Mouse (Mus musculus) CH12.LX (cell line): ENCODE measurements around the gene Pgm2l1. TPM values are rescaled to one million over a fixed set of nuclear protein-coding genes. Genes with fewer than 3 reads are reported as not detected.

Experiments used
- DNase-seq: peaks from one replicate; pipeline ENCODE4 v3.0.0-alpha.2; 2013; ENCODE audit errors: extremely low read depth
- H3K27ac ChIP-seq: 2 replicates; pipeline ENCODE4 v1.5.1; 2012; ENCODE audit warnings: low read depth, mild to moderate bottlenecking, control low read depth, moderate library complexity; ENCODE audit not compliant: insufficient read depth
- H3K27me3 ChIP-seq: replicated peaks from 2 replicates; pipeline ENCODE3; 2012; ENCODE audit warnings: inconsistent platforms
- H3K36me3 ChIP-seq, 2 experiments: replicated peaks in 1 of 2; 2 replicates each; pipeline versions ENCODE3 to v1.6.1; 2012; ENCODE audit warnings: inconsistent platforms in 1 of 2, low read length in 1 of 2, mild to moderate bottlenecking in 1 of 2, mixed read lengths in 1 of 2, moderate library complexity in 1 of 2; ENCODE audit not compliant: control insufficient read depth in 1 of 2, insufficient read depth in 1 of 2
- H3K4me1 ChIP-seq, 2 experiments: 2 replicates each; pipeline ENCODE4 v1.6.1; 2012; ENCODE audit warnings: inconsistent platforms in 1 of 2, moderate library complexity in 1 of 2; ENCODE audit not compliant: insufficient read depth in 2 of 2, control insufficient read depth in 1 of 2
- H3K4me2 ChIP-seq: 2 replicates; pipeline ENCODE4 v1.6.1; 2012; ENCODE audit warnings: low read depth, mild to moderate bottlenecking, control low read depth; ENCODE audit not compliant: poor library complexity, insufficient read depth, severe bottlenecking
- H3K4me3 ChIP-seq, 3 experiments: fragments of 150-350 bp in 1 of 3; sonication (generic) in 1 of 3; replicated peaks in 1 of 3; 2 replicates each; pipeline versions ENCODE3 to v1.5.1; 2011 to 2012; ENCODE audit warnings: low read depth in 2 of 3, low read length in 2 of 3, mild to moderate bottlenecking in 2 of 3, moderate library complexity in 2 of 3, control low read depth in 1 of 3, improper control_type of control experiment in 1 of 3, inconsistent platforms in 1 of 3, mixed read lengths in 1 of 3; ENCODE audit not compliant: poor library complexity in 1 of 3
- H3K79me2 ChIP-seq: replicated peaks from 2 replicates; pipeline ENCODE4 v1.6.1; 2012; ENCODE audit warnings: mild to moderate bottlenecking, moderate library complexity; ENCODE audit not compliant: control insufficient read depth, poor library complexity, insufficient read depth, severe bottlenecking; ENCODE audit errors: extremely low read depth
- H3K9ac ChIP-seq: 2 replicates; pipeline ENCODE4 v1.6.1; 2012; ENCODE audit warnings: low read depth, mild to moderate bottlenecking, control low read depth, moderate library complexity; ENCODE audit not compliant: insufficient read depth
- H3K9me3 ChIP-seq: replicated peaks from 2 replicates; pipeline ENCODE3; 2012; ENCODE audit warnings: low read length, inconsistent platforms, mixed read lengths
- BHLHE40 ChIP-seq: IDR thresholded peaks from 2 replicates; pipeline ENCODE4 v1.6.1; 2011; ENCODE audit warnings: mild to moderate bottlenecking, low read depth, low read length, improper control_type of control experiment
- CHD1 ChIP-seq: IDR thresholded peaks from 2 replicates; pipeline ENCODE4 v1.6.1; 2012; ENCODE audit warnings: low read depth, low read length, improper control_type of control experiment, inconsistent platforms
- CHD2 ChIP-seq: IDR thresholded peaks from 2 replicates; pipeline ENCODE4 v1.6.1; 2011; ENCODE audit warnings: low read length, improper control_type of control experiment
- CTCF ChIP-seq, 2 experiments: IDR thresholded peaks in 1 of 2; conservative IDR thresholded peaks in 1 of 2; 2 replicates each; pipeline ENCODE4 v1.5.1; 2011 to 2012; ENCODE audit warnings: low read depth in 2 of 2, low read length in 2 of 2, improper control_type of control experiment in 1 of 2, inconsistent platforms in 1 of 2, mild to moderate bottlenecking in 1 of 2, moderate library complexity in 1 of 2
- E2F4 ChIP-seq: IDR thresholded peaks from 2 replicates; pipeline ENCODE4 v1.6.1; 2011; ENCODE audit warnings: low read depth, low read length, improper control_type of control experiment; ENCODE audit not compliant: insufficient replicate concordance
- ELF1 ChIP-seq: IDR thresholded peaks from 2 replicates; pipeline ENCODE4 v1.6.1; 2014; ENCODE audit warnings: low read depth, mild to moderate bottlenecking, inconsistent platforms, low read length, improper control_type of control experiment
- EP300 ChIP-seq: IDR thresholded peaks from 2 replicates; pipeline ENCODE4 v1.6.1; 2011; ENCODE audit warnings: low read length, improper control_type of control experiment
- ETS1 ChIP-seq: conservative IDR thresholded peaks from 2 replicates; pipeline ENCODE4 v1.6.1; 2012; ENCODE audit warnings: low read depth, mild to moderate bottlenecking, inconsistent platforms, low read length, improper control_type of control experiment, moderate library complexity
- GABPA ChIP-seq: IDR thresholded peaks from 2 replicates; pipeline ENCODE4 v1.6.1; 2012; ENCODE audit warnings: low read depth, low read length, improper control_type of control experiment, inconsistent platforms; ENCODE audit not compliant: insufficient replicate concordance
- HCFC1 ChIP-seq: IDR thresholded peaks from 2 replicates; pipeline ENCODE4 v1.6.1; 2012; ENCODE audit warnings: low read depth, mild to moderate bottlenecking, inconsistent platforms, low read length, improper control_type of control experiment
- IRF4 ChIP-seq: IDR thresholded peaks from 2 replicates; pipeline ENCODE4 v1.6.1; 2014; ENCODE audit warnings: low read depth, mild to moderate bottlenecking, inconsistent platforms, low read length, improper control_type of control experiment
- JUN ChIP-seq: IDR thresholded peaks from 2 replicates; pipeline ENCODE4 v1.6.1; 2011; ENCODE audit warnings: low read depth, mild to moderate bottlenecking, low read length, improper control_type of control experiment, moderate library complexity; ENCODE audit not compliant: insufficient read depth
- KAT2A ChIP-seq: IDR thresholded peaks from 2 replicates; pipeline ENCODE4 v1.6.1; 2012; ENCODE audit warnings: low read length, improper control_type of control experiment, inconsistent platforms; ENCODE audit not compliant: insufficient replicate concordance
- MAFK ChIP-seq: IDR thresholded peaks from 2 replicates; pipeline ENCODE4 v1.6.1; 2011; ENCODE audit warnings: low read length, improper control_type of control experiment; ENCODE audit not compliant: insufficient replicate concordance
- MAX ChIP-seq: IDR thresholded peaks from 2 replicates; pipeline ENCODE4 v1.6.1; 2011; ENCODE audit warnings: low read length, improper control_type of control experiment
- MAZ ChIP-seq: IDR thresholded peaks from 2 replicates; pipeline ENCODE4 v1.6.1; 2012; ENCODE audit warnings: low read depth, mild to moderate bottlenecking, inconsistent platforms, low read length, improper control_type of control experiment, moderate library complexity
- MEF2A ChIP-seq: IDR thresholded peaks from 2 replicates; pipeline ENCODE4 v1.6.1; 2014; ENCODE audit warnings: low read depth, mild to moderate bottlenecking, inconsistent platforms, low read length, improper control_type of control experiment, borderline replicate concordance
- MXI1 ChIP-seq: IDR thresholded peaks from 2 replicates; pipeline ENCODE4 v1.6.1; 2011; ENCODE audit warnings: mild to moderate bottlenecking, low read depth, low read length, improper control_type of control experiment
- MYC ChIP-seq: IDR thresholded peaks from 2 replicates; pipeline ENCODE4 v1.6.1; 2011; ENCODE audit warnings: low read depth, mild to moderate bottlenecking, improper control_type of control experiment, low read length
- NELFE ChIP-seq: IDR thresholded peaks from 2 replicates; pipeline ENCODE4 v1.6.1; 2011; ENCODE audit warnings: low read depth, low read length, improper control_type of control experiment
- NRF1 ChIP-seq: IDR thresholded peaks from 2 replicates; pipeline ENCODE4 v1.6.1; 2014; ENCODE audit warnings: low read depth, mild to moderate bottlenecking, inconsistent platforms, low read length, improper control_type of control experiment, moderate library complexity
- POLR2A ChIP-seq: IDR thresholded peaks from 2 replicates; pipeline ENCODE4 v1.6.1; 2011; ENCODE audit warnings: low read depth, mild to moderate bottlenecking, improper control_type of control experiment, low read length
- POLR2AphosphoS2 ChIP-seq: IDR thresholded peaks from 2 replicates; pipeline ENCODE4 v1.6.1; 2011; ENCODE audit warnings: low read depth, low read length, improper control_type of control experiment
- RAD21 ChIP-seq: IDR thresholded peaks from 2 replicates; pipeline ENCODE4 v1.6.1; 2011; ENCODE audit warnings: low read depth, mild to moderate bottlenecking, low read length, improper control_type of control experiment, moderate library complexity
- RCOR1 ChIP-seq: conservative IDR thresholded peaks from 2 replicates; pipeline ENCODE4 v1.6.1; 2012; ENCODE audit warnings: low read depth, mild to moderate bottlenecking, inconsistent platforms, low read length, improper control_type of control experiment
- SIN3A ChIP-seq: IDR thresholded peaks from 2 replicates; pipeline ENCODE4 v1.6.1; 2012; ENCODE audit warnings: low read length, improper control_type of control experiment, inconsistent platforms
- SMC3 ChIP-seq: IDR thresholded peaks from 2 replicates; pipeline ENCODE4 v1.6.1; 2011; ENCODE audit warnings: low read depth, low read length, improper control_type of control experiment
- TCF12 ChIP-seq: IDR thresholded peaks from 2 replicates; pipeline ENCODE4 v1.6.1; 2014; ENCODE audit warnings: low read depth, mild to moderate bottlenecking, inconsistent platforms, low read length, improper control_type of control experiment
- UBTF ChIP-seq: IDR thresholded peaks from 2 replicates; pipeline ENCODE4 v1.6.1; 2012; ENCODE audit warnings: low read depth, mild to moderate bottlenecking, inconsistent platforms, low read length, improper control_type of control experiment, moderate library complexity
- USF1 ChIP-seq: IDR thresholded peaks from 2 replicates; pipeline ENCODE4 v1.6.1; 2014; ENCODE audit warnings: low read depth, mild to moderate bottlenecking, inconsistent platforms, low read length, improper control_type of control experiment
- USF2 ChIP-seq: conservative IDR thresholded peaks from 2 replicates; pipeline ENCODE4 v1.6.1; 2011; ENCODE audit warnings: low read depth, low read length, improper control_type of control experiment
- ZC3H11A ChIP-seq: IDR thresholded peaks from 2 replicates; pipeline ENCODE4 v1.6.1; 2012; ENCODE audit warnings: low read depth, mild to moderate bottlenecking, inconsistent platforms, low read length, improper control_type of control experiment
- ZKSCAN1 ChIP-seq: IDR thresholded peaks from 2 replicates; pipeline ENCODE4 v1.6.1; 2012; ENCODE audit warnings: low read depth, inconsistent platforms, low read length, improper control_type of control experiment, borderline replicate concordance
- ZMIZ1 ChIP-seq: IDR thresholded peaks from 2 replicates; pipeline ENCODE4 v1.6.1; 2012; ENCODE audit warnings: low read depth, mild to moderate bottlenecking, inconsistent platforms, low read length, improper control_type of control experiment
- dilution Hi-C: fragments of 300-500 bp; cut with MboI; formaldehyde crosslinking; loops from 2 replicates; pipeline ENCODE4 v1.14.3; 2020; ENCODE audit warnings: low sequenced_read_pairs; ENCODE audit not compliant: extremely low pct_unique_long_range_greater_than_20kb, extremely low pct_ligation_motif_present
- in situ Hi-C: fragments of 300-500 bp; cut with MboI; formaldehyde crosslinking; loops from 3 replicates; pipeline ENCODE4 v1.14.3; 2019; ENCODE audit warnings: low sequenced_read_pairs, low pct_ligation_motif_present, low pct_unique_long_range_greater_than_20kb, mixed read lengths
- polyA plus RNA-seq: library from polyadenylated mRNA; unstranded; fragments of >175 nt; gene quantifications from 2 replicates; pipeline ENCODE4 v1.2.1, GENCODE M21; 2012; ENCODE audit warnings: low read depth; ENCODE audit not compliant: insufficient read length
- total RNA-seq, 2 experiments: library from RNA; depleted of rRNA; stranded (reverse); fragments of 300-350 nt in 1 of 2; fragments of >200 nt in 1 of 2; gene quantifications; 2 replicates each; pipeline ENCODE4 v1.2.3; 2012 to 2014

Pgm2l1 gene
- total RNA-seq (2012; rRNA removed), result 1.2 and 1.3 TPM in 2 replicates
- total RNA-seq (2014; rRNA removed), result 3.9 and 4.1 TPM in 2 replicates
- polyA plus RNA-seq, result 3.4 and 3.5 TPM in 2 replicates

- Histone ChIP-seq H3K4me2 (peak within 1 kb of the TSS; percentile 95), H3K4me1 (peaks cover 2 to 17% of the 10 kb centered on the region in 2 experiments; a peak in 3 of 4 replicates), H3K36me3 (no peaks in the 10 kb centered on the region), H3K4me3 (peak within 1 kb of the TSS; percentile 54 to 75 (median 72)), H3K27me3 (peaks cover 2% of the 10 kb centered on the region), H3K79me2 (no peaks in the 10 kb centered on the region), H3K9ac (peak within 1 kb of the TSS; percentile 52), H3K9me3 (no peaks in the 10 kb centered on the region), H3K27ac (no peak within 1 kb of the TSS)
- in situ Hi-C loops, result no loop called here
- dilution Hi-C loops, result no loop called here
- TF ChIP-seq ZKSCAN1, result no peak
- TF ChIP-seq E2F4, result peak; percentile 60; the same call in 1 of the 2 replicates
- no peak for TF ChIP-seq RAD21
- no peak for TF ChIP-seq POLR2AphosphoS2
- TF ChIP-seq NRF1, result peak; percentile 73
- peak; percentile 42; the same call in 1 of the 2 replicates for TF ChIP-seq CHD2
- TF ChIP-seq POLR2A, result peak; percentile 62
- TF ChIP-seq CHD1, result no peak
- TF ChIP-seq MAFK, result no peak
- no peak for TF ChIP-seq SMC3
- TF ChIP-seq BHLHE40, result peak; percentile 97
- no peak for TF ChIP-seq EP300
- TF ChIP-seq MAZ, result peak; percentile 78; the same call in 1 of the 2 replicates
- TF ChIP-seq MEF2A, result peak; percentile 48
- peak; percentile 96 for TF ChIP-seq HCFC1
- no peak for TF ChIP-seq JUN
- TF ChIP-seq USF1, result peak; percentile 42
- no peak for TF ChIP-seq UBTF
- peak; percentile 40; the same call in 1 of the 2 replicates for TF ChIP-seq ELF1
- peak; percentile 74 for TF ChIP-seq ETS1
- no peak for TF ChIP-seq ZC3H11A
- peak; percentile 33; the same call in 1 of the 2 replicates for TF ChIP-seq GABPA
- no peak for TF ChIP-seq USF2
- peak; percentile 75 for TF ChIP-seq MAX
- peak; percentile 83; the same call in 1 of the 2 replicates for TF ChIP-seq KAT2A
- no peak for TF ChIP-seq RCOR1
- TF ChIP-seq NELFE, result no peak
- TF ChIP-seq MYC, result no peak
- no peak for TF ChIP-seq CTCF (conservative IDR thresholded peaks at IDR 0.05 in 1 of 2, IDR thresholded peaks at IDR 0.05 in 1 of 2; ENCODE audit: low read depth in 2 of 2, low read length in 2 of 2)
- TF ChIP-seq ZMIZ1, result peak; percentile 40; the same call in 1 of the 2 replicates
- TF ChIP-seq SIN3A, result peak; percentile 83; the same call in 1 of the 2 replicates
- TF ChIP-seq MXI1, result peak; percentile 92
- peak; percentile 61 for TF ChIP-seq IRF4
- TF ChIP-seq TCF12, result peak; percentile 50
- DNase-seq, result peak; percentile 93
These were observed at the start of gene Pgm2l1 for GRCm38 (mm10) chr7:100227158-100227875. Pgm2l1 (plus strand) TSS chr7:100227394.
